Mouse (Mus musculus): ENCODE results near the gene Erp27. TPM values are rescaled to one million over a fixed set of nuclear protein-coding genes. Genes with fewer than 3 reads are reported as not detected.
"Not testable (repeated sequence)": the region's sequence is repeated elsewhere in the genome, so short reads cannot be mapped to it uniquely, and the experiment has no call there.

The Erp27 gene
- 0.30 TPM in 1 of 2 replicates, not detected in the other for total RNA-seq (2021)
- long read RNA-seq, experiment 1, partial matches to known transcripts = 0 of 1 reads
- long read RNA-seq, experiment 1, other reads (novel, unspliced or antisense) = 1 of 1 reads
- long read RNA-seq, experiment 2 = 0 reads

DNA sequence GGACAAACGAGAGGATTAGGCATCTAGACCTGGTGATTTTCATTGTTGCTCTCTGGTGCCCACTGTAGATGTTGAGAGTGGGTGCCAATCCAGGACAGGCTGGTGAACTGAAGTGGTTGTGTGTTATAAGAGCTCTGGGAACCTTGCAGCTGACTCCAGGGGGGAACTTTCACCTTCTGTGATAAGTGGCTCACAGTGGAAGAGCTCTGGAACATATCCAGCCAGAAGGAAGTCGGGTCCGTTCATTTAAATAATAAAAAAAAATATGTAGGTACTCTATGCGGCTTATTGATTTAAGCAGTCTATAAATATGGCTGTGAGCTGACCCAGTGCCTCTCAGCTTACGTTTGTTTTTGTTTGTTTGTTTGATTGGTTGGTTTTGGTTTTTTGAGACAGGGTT is at the start of gene Erp27:
TSS of gene Erp27 (minus strand) at position 101 of the 400 bp plus-strand sequence.
- no peak for DNase-seq

DNA sequence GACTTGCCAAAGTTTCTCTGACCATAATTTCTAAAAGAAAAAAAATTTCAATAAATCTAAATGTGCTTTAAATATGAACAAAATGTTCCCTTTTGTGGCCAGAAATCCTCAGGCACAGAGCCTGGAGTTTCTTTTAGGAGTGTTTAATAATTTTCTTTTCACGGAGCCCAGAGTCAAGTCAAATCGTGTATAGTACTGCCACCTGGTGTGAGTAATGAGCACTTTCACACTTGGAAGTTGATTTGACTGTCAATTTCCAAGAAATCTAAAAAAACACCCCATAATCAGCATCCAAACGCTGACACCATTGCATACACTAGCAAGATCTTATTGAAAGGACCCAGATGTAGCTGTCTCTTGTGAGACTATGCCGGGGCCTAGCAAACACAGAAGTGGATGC is 46.9 kb upstream of the Erp27 start:
- not testable (repeated sequence) for DNase-seq

DNA sequence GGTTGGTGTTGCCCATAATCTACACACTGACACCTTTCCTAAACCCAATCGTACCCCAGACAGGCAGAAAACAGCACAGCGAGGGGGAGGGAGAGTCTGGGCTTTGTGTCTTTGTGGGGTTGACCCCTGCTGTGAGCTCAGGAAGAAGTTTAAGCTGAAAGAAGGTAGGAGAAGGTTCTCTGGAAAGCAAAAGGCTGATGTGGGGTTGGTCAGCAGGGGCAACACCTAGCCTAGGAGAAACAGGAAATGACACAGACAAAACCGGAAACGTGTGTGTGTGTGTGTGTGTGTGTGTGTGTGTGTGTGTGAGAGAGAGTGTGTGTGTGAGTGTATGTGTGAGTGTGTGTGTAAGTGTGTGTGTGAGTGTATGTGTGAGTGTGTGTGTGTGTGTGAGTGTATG is 45.5 kb upstream of the Erp27 start:
- no peak for DNase-seq

DNA sequence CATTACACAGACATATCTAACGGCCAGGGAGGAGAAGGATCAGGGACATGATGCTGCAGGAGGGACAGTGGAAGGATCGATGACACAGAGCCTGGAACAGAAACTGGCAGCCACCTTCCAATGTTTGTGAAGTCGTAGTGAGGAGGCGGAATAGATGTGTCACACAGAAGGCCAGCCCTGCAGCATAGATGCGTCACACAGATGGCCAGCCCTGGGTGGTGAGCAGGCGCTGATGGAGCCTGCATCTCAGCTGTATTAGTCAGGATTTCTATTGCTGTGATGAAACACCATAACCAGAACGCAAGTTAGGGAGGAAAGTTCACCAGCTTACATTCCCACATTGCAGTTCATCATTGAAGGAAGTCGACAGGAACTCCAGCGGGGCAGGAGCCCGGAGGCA is 43.9 kb upstream of the Erp27 start:
- peak; percentile 51 for DNase-seq

DNA sequence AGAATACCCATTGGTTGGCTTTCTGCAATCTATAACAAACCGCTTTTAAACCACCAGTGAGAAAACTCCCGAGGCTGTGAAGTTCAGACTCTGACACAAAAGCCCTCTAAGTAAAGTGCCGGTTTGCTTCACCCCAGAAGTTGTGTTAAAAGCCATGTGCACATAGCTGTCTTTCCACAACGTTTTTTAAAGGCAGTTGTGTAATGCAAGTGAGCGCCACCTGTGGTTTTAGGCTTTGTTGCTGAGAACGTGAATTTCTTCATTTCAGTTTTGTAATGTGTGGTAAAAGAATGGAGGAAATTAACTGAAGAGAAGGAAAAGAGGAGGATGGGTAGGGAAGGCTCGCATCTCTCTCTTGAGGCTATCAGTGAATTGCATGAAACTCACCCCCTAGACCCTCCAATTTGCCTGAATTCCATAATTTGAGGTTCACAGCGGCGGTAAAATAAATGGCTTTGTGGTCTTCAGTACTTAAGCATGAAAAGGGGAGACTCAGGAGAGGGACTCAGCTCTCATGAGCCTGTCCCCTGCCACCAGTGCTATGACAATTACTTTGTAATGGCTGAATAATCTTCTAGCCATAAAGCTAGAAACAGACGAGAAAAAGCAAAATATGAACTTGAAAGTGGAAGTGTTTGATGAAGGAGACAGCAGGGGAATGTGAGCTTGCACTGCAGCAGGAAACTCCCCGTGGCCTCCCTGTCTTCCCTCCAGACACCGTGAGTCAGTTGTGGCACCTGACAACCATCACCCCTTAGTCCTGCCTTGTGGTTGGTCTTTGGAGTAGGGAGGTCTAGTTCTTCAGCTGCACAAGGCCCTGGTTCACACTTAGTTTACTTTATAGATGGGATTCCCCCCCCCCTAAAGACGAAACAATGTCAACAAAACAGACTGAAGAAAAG is 42.9 kb upstream of the Erp27 start:
- no peak for DNase-seq

DNA sequence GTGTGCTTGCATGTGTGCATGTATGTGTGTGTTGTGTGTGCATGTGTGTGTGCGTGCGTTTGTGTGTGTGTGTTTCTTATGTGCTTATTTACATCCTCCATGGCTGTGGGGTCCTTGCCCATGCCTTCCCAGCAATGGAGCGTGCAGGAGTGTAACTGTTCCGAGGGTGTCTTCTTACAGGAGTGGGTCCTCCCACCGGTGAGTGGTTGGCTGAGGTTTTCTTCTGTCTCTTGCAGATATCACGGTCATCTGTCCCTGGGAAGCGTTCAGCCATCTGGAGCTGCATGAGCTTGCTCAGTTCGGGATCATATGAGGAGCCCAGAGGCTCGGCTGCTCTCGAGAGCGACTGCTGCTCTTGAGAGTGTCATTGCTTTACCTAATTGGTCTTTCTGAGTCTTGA is 41.0 kb upstream of the Erp27 start:
- DNase-seq = no peak

DNA sequence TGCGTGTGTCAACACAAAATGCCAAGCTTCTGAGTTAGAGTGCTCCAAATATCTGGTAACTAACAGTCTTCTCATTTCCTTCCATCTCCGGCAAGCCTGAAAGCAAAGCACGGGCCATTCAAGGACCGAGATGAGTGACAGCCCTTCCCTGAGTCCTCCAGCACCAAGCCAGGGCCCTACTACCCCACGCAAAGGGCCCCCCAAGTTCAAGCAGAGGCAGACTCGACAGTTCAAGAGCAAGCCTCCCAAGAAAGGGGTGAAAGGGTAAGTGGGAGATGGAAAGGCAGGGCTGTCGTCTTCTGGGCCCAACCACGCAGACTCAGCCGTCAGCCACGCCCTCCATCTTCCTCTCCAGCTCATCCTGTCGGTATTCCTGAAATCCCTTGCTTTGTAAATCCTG is 37.2 kb upstream of the Erp27 start:
- no peak for DNase-seq

DNA sequence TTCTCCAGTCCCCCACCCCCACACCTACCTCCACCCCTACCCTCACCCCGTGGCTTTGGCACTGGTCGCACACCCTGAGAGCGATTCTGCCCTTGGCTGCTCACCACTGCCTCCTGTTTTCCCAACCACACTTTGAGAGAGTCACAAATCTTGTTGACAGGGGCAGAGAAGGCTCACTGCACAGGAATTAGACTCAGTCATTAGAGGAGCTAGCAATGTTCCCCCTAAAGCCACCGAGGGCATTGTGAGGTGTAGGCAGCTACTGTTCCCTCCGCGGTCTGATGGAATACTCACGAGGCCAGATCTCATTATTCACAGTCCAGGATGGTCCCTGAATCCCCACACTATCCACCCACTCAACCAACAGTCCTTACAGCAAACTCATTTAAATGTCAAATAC is 35.1 kb upstream of the Erp27 start:
- DNase-seq = no peak

DNA sequence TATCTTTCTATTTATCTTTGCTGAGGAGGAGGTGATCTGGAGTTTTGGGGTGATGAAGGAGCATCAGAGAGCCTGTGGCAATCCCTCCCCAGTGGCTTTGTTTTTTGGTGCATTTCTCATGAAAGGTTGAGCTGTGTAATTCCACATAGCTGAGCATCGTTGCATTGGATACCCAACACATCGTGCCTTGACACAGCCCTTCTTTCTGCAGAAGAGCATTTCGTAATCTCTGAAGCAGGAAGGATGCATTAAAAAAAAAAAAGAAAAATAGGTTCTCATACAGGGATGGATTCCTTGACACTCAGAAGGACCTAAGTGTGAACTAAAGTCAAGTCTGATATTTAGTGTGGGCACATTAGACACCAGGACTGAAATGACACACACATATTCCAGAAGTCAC is 33.3 kb upstream of the Erp27 start:
- DNase-seq = no peak

DNA sequence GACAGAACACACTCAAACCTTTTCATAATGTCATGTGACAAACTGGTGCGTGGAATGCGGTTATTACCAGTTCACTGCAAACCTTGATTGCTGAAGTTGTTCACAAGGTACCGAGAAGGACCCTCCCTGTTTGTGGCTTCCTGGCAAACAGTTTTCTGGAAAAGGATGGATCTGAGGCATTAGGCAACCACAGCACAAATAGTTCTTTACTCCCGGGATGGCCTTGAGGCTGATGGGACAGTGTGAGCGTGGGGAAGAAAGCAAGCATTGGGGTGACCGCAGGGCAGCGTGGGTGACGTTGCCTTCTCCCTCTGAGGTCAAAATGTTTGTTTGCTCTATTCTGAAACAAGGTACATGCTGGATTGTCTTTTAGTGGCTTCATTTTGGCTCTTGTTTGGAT is 32.7 kb upstream of the Erp27 start:
- DNase-seq = no peak

DNA sequence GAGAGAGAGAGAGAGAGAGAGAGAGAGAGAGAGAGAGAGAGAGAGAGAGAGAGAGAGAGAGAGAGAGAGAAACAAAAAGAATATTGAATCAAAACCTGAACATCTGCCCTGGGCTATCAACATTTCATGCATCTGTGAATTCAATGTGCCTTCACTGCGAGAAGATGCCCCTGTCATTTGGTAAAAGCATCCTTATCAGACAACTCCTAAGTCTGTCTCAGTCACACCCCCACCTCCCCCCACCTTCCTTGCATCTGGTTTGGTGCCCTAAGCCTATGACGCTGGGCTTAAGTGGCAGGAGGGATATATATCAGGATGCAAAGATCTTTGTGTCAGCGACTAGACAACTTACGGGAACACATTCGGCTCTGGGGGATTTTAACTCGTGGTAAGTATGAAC is 32.2 kb upstream of the Erp27 start:
- DNase-seq = no peak

DNA sequence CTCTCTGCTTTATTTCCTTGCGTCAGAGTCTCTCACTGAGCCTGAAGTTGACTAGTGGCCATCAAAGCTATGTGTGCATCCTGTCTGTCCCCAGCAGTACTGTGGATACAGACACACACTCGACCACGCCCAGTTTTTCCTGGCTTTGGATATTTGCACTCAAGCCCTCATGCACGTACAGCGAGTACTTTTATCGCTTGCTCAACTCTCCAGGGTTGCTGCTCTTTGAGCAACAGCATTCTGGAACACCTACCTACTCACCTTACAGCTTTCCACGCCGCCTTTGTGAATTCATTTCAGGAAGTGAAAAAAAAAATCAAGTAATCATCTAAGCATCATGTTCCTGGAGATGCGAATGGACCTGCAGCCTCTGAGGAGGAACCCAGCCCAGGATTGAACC is 30.9 kb upstream of the Erp27 start:
- DNase-seq = no peak

DNA sequence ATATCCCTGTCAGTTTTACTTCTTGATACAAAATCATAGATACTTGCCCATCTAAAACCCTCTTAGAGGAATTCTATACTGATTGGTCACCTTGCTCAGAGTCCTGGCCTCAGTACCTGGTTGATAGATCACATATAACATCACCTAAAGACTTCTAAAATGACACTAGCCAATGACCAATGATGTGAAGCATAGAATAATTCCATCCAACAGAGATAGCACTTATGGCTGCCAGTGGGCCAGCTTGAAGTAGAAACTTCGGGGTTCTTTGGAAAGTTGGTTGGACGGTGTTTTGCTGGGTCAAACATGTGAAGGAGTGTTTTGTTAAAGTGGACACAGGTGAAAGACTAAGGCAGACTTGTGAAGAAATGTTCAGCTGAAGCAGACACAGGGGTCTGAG is 28.2 kb upstream of the Erp27 start:
- DNase-seq = no peak

DNA sequence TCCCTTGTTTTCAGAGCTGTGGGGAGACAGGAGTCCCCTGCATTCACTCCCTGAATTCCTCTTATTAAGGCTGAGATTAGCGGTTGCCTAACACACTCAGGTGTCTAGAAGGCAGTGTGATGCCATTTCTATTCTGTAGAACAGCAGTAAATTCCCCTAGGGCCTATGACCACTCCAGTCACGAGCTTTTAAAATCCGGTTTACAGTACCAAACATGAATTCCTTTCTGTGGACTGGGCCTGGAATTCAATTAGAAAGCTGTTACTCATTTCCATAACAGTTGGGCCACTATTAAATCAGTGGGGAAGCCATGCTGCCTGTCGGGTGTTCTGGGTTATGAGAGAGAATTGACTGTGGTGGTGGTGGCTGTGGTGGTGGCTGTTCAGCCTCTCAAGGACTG is 25.7 kb upstream of the Erp27 start:
- DNase-seq = no peak

DNA sequence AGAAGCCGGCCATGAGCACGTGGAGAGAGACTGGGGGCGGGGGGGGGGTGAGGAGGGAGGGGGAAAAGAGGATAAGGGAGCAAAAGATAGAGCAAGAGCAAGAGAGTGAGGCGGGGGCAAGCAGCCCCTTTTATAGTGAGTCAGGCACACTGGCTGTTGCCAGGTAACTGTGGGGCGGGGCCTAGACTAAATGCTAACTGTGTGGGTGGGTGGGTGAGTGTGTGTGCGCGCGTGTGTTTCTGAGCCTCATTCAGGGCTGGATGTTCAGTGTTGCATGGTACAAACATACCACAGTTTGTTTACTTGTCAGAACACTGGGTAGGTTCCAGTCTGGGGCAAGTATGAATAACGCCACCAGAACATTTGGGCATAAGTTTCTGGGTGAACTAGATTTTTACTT is 25.0 kb upstream of the Erp27 start:
- DNase-seq = no peak

DNA sequence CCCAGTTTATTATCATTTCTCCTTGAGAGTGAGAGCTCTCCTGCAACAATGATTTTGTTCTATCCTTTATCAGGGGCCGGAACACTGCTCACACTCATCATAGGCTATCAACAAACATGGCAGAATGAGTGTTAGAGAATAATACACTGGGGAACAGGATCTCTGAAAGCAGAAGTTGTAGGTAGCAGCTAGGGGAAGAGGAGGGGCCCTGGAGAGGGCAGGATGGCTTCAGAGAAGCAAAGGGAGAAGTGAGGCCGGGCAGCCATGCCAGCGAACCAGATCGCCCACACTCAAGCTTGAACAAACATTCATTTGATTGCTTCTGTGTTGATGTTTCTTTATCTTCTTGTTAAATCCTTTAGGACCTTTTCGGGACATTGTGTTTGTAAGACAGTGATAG is 24.3 kb upstream of the Erp27 start:
- no peak for DNase-seq

DNA sequence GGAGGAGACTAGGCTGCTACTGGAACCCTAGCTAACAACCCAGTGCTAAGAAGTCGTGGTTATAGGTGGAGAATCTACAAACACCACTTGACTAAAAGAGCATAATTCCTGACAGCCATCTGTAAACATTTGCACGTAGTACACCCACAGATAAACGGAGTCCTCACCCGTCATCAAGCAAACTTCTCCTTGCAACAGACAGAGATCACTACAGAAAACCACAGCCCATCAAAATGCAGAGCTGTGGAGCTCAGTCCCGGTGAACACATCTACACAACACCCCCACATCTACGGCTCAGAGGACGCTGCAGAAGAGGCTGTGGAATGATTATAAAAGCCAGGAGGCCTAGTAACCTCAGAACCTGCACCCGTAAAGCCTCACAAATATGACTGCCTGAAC is 22.5 kb upstream of the Erp27 start:
- DNase-seq = no peak

DNA sequence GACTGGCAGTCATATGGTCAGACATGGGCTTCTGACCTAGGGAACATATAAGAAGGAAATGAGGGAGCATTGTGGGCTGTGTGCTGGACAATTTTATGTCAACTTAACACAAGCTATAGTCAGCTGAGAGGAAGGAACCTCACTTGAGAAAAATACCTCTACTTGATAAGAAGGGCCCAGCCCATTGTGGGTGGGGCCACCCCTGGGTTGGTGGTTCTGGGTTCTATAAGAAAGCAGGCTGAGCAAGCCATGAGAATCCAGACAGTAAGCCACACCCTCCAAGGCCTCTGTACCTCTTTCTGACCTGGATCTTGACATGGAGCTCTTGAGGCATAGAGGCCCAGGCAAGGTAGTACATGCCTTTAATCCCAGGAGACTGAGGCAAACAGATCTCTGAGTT is 21.4 kb upstream of the Erp27 start:
- no peak for DNase-seq

DNA sequence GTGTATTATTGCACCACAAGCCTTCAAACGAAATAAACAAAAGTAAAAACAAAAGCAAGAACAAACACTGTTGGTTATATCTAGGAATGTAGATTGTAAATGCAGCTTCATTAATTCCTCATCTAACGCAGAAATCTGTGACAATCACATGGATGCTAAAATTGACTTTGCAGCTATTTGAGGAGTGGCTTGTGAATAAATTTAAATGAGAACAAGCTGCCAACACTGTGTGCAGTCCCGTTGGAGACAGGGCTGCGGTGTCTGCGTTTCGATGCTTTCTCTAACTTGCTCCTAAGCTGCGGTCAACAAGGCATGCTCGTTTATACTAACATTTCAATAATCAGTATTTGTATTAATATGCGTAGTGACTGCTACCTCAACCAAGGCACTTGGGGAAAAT is 20.3 kb upstream of the Erp27 start:
- no peak for DNase-seq

DNA sequence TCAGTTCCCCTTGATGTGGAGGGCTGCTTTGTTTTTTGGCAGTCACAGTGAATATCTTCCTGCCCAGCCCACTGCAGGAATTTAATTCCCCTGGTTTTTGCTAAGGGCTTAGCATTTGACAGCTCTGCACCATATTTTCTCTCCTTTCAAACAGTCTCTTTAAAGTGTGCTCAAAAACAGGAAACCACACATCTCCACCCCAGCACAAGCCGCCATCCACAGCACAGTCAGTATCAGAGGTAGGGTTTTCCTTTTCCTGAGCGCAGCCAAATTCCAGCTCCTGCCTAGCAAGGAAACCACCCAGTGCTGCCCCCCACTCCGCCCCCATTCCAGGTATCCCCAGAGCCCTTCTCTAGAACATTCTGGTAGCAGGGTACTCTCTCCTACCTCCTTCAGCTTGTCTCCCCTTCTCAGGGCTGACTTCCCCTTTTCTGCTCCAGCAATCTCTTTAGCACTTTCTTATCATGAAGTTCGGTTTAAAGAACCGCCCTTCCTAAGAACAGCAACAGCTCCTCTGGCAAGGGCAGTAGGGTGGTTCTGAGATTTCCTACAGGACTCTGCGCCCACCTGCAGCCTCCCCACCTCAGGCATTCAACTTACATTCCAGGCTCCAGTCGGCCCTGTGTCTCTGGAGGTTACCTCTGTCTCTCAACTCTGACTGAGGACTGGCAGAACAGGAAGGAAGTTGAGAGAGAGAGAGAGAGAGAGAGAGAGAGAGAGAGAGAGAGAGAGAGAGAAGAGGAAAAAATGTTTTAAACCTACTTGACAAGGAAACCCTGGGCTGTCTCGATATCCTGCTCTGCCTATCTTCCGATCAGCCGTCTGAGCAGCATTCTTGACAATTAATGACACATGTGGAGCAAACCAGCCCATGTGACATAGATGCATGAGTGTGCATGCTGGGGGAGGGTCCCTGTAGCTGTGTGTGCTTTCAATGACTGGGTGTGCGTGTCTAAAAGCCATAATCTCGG is 19.4 kb upstream of the Erp27 start, which contains the start of gene Arhgdib:
TSS of gene Arhgdib (minus strand) at position 849 of the 971 bp plus-strand sequence.
- DNase-seq = peak; percentile 43

DNA sequence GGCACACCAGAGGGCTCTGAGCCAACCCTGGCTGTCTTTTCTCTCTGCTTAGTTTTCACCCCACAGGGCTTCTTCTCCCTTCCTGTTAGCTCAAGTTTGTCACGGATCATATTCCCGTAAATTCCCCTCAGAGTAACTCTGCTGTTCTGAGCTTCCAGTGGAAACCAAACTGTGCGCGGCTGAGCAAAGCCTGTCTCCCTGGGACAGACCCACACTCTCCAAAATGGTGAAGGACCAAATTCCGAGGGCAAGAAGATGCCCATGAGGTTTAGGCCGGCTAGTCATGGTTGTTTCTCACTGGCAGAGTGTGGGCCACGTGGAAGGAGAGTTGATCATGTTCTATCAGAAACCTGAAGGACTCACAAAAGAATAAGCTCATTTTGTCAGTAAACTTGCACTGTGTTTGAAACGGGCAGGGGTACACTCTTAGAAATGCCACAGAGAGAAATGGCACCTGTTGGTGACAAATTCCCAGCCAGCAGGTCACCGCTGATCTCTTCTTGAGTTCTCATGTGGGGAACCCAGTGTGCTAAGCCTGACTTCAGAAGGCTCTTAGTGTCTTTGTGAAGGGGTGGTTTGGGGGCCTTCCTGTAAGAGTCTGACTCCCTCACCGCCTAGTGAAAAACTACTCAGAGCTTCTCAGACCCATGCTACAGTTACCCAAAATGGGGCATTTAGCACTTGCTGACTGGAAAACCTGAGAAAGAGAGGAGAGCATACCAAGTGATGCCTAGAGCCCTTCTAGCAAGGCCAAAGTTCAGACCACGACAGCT is 18.4 kb upstream of the Erp27 start:
- DNase-seq = peak; percentile 50

Measured in adrenal gland, postnatal 14 days (tissue).